Mouse (Mus musculus): ENCODE data around the gene Traf3ip1.

- TF ChIP-seq CTCF (IDR thresholded peaks at IDR 0.05; ENCODE audit: low read depth) (no peak), EP300 (IDR thresholded peaks at IDR 0.05; ENCODE audit: low read depth) (peak; percentile 80)
These were observed 45.3 kb downstream of the Traf3ip1 start for GRCm38 (mm10) chr1:91539704-91540270.
